Mouse (Mus musculus): ENCODE data around the gene Rhpn2.

Rhpn2 gene

DNA sequence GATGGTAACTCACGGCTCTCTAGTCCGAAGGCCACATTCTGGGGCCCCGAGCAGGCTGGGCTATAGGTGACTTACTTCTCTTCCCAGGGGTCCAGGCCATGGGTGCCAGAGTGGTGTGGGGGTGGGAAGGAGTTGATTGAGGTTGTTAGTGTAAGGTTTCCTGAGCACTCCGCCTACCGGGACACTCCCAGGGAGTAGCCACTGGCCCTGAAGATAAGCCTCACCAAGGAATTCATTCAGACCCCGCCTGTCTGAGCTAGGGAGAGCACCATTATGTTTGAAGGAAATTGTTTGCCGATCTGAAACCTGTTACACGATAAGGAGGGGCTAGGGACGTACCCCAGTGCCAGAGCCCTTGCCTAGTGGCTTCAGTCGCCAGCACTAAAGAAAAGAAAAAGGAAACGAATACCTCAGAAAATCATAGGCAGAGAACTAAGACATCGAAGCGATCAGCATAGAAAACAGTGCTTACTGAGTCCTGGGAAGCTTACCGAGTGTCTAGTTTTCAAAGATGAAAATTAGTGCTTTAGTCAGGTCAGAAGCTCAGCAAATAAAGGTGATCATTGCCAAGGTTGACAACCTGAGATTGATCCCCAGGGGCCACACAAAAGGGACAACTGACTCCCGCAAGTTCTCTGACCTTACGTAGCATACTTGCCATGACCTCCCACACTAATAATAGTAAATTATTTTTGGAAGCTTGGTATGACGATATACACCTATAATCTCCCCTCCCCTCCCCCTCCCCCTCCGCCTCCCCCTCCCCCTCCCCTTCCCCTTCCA lies 14.1 kb downstream of the Rhpn2 start:
- no peak for DNase-seq (ENCODE audit: low read depth, low spot score)

DNA sequence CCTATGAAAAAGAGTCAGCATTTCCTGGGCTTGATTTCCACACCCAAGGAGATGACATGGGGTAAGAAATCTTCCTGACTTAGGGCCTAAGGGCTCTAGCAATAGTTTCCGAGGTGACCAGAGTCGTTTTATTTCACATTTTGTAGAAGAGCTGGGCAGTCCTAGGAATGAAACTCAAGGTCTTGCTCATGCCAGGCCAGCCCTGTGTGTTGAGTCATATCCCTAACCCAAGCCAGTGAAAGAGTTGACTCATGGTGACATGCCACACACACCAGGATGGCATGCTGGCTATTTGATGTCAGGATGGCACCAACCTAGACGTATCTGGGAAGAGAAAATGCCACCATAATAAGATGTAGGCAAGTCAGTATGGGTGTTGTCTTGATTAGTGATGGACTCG lies 15.1 kb downstream of the Rhpn2 start:
- DNase-seq (ENCODE audit: low read depth, low spot score): no peak

DNA sequence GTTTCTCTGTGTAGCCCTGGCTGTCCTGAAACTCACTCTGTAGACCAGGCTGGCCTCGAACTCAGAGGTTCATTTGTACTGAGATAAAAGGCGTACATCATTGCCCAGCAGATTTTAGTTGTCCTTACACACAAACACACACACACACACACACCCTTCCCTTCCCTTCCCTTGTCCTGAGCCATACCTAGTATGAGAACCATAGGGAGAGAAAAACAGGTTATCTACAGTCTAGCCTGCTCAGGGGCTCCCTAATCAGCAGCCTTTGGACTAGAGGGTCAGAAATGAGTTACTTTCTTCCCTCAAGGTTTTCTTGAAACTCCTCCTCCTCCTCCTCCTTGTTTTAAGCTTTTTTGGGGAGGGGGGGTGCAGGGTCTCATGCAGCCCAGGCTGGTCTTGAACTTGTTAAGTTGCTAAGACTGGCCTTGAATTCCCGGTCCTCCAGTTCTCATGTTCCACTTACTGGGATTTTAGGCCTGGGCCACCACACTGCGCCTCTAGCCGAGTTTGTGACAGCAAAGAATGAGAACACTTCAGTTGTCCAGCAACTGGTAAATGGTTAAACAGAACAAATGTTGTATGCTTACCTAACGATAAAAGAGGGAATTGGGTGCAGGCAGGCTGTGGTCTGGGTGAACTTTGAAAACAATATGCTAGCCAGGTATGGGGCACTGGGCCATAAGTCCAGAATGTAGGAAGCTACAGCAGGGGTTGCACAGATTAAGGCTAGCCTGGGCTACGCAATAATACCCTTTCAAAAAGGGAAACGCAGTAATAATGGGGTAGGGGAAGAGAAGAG lies 16.1 kb downstream of the Rhpn2 start:
- no peak for DNase-seq (ENCODE audit: low read depth, low spot score)

DNA sequence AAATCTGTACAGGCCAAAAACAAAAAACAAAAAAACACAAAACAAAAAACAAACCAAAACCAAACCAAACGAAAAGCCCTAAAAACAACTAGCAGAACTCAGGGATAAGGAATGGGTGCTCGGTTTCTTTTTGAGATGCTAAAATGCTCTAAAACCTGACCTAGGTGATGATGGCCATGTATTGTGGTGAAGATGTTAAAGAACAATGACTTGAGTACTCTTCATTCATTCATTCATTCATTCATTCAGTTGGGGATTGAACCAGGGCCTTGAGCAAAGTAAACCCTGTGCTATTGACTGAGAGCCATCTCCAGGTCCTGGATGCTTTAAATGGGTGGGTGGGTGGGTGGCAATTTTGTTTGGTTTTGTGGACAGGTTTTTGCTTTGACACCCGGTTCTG lies 17.2 kb downstream of the Rhpn2 start:
- no peak for DNase-seq (ENCODE audit: low read depth, low spot score)

DNA sequence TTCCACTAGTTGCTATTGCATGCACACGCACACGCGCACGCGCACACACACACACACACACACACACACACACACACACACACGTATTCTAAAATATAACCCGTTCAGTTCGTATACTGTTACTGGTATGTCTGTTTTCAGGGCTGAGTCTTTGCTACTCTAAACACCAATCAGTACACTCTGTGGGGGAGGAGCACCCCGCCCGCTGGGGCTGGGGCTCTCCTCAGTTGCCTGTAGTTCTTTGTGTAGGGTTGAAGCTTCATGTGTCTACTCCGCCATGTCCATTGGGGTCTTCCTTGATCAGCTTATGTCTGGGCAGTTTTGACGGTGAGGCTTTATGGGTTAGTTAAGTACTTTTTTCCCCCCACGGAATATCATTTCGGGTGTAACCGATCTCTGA lies 19.3 kb downstream of the Rhpn2 start:
- no peak for DNase-seq (ENCODE audit: low read depth, low spot score)

DNA sequence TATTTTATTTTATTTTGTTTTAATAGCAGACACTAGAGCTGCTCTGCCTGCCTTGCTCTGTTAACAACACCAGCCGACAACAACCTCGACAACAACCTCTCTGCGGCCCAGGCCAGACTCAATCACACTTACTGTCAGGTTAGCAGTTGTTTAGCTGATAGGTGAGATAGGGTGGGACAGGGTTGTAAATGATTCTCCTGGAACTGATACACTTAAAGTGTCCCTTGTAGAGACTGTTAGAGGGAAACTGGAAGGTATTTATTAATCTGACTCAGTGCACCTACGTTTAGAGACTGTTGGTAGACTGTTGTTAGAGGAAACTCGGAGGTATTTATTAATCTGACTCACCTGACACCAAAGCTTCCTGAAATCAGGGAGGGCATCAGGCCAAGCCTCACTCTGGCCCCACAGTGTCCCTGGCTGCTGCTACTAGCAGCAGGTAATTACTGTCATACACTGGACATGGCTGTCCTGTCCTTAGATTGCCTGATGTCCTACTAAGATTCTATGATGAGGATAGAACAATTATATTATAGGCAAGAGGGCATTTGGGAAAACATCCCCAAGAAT lies 21.4 kb downstream of the Rhpn2 start:
- DNase-seq (ENCODE audit: low read depth, low spot score): no peak

DNA sequence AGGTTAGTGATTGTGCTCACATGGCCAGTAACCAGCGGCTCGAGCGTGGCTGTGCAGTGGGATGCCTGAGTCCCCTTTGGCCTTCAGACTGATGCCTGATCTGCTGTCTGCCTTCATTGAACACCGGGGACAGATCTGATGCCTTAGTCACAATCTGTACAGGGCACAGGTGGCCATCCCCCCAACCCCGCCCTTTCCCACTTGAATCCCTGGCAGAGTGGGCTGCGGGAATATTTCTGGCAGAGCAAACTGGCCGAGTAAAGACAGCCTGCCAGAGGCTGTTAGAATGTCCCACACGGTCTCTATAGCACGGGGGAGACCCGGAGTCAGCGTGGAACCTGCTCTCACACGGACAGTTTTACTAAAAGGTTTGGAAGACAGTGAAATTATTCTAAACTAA lies 23.7 kb downstream of the Rhpn2 start:
- no peak for DNase-seq (ENCODE audit: low read depth, low spot score)

DNA sequence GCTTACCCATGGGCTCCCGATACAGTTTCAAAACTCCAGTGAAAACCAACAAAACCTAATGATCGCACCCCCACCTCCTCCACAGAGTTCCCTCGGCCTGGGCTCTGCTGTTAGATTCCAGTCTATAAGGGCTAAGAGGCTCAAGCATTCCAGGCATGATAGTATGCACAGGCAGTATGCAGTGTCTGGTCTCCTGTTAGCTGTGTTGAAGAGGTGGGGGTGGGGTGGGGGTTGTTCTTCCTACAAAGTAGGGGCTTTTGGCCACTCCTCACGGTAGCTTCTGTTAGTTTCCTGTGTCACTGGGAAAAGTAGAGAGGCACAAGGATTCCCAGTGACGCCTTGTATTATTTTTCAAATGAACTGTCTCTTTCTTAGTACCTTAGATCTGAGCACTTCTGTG lies 28.3 kb downstream of the Rhpn2 start:
- DNase-seq (ENCODE audit: low read depth, low spot score): no peak

DNA sequence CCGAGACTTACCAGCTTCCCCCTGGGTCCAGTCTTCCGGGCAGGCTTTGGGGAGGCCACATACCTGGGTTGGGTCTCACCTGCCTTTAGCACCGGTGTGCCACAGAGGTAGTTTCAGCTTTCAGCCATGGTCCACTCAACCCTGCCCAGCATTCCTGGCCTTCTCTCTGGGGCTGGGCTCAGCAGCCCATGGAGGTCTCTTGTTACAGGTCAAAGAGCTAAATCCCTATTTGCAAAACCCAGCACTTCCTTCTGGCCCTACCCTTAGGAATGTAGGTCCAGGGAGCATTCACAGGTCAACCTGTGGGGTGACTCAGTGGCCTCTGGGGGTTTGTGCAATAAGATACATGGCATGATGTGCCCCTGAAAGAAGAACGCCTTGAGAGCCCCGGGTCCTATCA lies 28.9 kb downstream of the Rhpn2 start:
- DNase-seq (ENCODE audit: low read depth, low spot score): no peak

DNA sequence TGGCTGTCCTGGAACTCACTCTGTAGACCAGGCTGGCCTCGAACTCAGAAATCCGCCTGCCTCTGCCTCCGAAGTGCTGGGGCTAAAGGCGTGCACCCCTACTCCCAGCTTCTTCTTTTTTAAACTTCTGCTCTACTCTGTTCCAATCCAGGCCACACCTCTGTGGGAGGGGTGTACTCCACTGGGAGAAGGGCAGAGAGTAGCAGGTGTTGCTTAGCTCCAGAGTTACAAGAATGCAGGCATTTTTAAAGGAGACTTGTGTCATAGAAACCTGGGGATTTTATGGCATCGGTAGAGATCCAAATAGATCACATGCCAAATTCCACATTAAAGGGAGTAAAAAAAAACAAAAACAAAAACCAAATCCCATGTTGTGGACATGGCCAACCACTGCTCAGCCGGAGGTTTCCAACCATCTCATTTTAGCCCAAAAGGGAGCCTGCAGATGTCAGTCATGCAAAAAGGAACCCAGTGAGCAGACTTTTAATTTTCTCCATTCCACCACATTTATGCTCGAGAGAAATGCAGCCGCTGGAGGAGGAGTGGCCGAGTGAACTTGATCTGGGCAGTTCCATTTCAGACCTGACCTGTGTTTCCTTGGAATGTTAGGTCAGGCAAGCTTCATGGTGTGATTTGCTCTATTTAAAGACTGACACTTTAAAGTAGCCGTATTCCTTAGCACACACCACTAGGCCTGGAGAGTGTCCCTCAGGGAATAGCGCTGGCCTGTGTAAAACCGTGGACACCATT lies 31.4 kb downstream of the Rhpn2 start:
- no peak for DNase-seq (ENCODE audit: low read depth, low spot score)

DNA sequence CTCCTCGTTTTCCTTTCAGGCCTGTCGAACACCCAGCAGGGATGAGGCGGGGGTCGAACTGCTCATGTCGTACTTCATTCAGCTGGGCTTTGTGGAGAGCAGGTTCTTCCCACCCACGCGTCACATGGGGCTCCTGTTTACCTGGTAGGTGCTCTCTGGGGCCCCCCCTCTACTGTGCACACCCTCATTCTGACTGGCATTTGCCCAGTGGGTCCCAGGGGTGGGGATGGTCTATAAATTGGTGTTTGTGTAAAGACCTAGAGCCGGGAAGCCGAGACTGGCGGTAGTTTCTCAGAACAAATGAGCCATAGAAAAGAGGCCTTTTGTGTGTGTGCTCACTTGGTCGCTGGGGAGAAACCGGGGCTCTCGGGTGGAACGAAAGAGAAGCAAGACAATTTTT lies 37.1 kb downstream of the Rhpn2 start:
- no peak for DNase-seq (ENCODE audit: low read depth, low spot score)

DNA sequence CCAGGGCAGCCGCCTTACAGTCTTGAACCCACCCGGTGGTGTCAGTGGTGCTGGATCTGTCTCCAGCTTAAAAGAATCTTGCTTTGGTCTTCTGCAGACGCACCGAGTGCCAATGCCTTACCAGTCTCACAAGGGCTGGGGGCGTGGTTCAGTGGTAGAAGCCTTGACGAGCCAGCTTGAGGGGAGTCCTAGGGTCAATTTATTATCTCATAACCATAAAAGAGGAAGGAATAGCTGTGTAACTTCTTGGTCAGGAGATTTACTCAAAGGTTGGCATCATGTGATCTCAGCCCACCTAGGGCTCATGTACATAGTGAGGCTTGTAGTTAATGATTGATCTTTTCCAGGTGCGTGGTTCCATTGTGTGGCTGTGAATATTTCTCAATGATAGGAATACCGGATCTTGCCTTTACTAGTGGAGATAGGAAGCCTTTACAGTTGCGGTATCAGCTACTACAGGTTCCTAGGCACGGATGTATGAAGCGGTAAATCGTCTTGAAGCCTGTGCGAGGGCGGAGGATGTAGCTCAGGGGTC lies 38.6 kb downstream of the Rhpn2 start:
- no peak for DNase-seq (ENCODE audit: low read depth, low spot score)

DNA sequence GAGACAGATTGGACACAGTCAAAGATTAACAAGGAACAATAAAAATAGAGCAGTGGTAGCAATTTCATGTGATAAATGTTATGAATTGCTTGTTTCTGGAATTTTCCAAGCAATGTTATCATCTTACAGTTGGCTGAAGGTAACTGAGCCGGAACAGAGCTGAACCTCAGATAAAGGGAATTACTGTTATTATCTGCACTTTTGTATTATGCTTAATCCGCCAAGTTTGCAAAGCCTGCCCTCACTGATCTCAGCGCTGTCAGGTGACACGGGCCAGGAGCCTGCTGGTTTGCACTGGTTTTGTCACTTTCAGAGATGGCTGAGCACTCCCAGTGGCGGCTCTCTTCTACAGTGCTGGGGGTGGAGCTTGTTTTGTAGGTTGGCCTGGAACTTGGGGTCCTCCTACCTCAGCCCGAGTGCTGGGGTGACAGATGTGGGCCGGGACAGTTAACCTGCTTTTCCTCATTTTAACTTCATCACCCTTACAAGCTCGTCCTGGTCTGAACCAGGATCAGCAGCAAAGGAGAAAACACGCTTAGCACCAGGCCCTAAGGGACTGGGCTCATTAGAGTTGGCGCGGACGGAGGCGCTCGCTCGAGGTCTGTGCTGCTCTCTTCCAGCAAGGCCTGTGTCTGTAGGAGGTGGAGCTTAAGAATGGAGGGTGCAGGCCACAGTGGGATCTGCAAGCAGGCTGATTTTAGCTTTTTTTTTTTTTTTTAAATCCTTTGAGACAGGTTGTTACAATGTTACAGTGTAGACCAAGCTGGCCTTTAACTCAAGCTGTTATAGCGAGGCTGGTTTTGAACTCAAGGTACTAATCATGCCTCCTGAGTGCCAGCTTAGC lies 39.4 kb downstream of the Rhpn2 start:
- no peak for DNase-seq (ENCODE audit: low read depth, low spot score)

DNA sequence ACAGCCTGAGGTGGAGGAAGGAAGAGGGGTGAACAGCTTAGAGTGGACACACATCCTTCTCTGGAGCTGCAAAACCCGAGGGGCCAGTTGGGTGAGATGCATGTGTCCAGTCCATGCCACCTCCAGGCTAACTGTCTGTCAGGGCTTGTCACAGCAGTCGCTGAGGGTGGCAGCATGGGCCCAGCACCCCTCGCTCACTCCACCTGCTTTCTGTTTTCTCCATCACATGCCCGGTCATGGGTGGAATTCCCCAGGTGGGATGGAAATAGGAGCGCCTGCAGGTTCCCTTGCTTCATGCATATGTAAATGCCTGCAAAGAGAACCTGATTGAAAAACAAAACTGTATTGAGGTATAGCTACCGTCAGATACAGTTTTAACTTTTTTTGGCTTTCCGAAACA lies 40.3 kb downstream of the Rhpn2 start:
- no peak for DNase-seq (ENCODE audit: low read depth, low spot score)

DNA sequence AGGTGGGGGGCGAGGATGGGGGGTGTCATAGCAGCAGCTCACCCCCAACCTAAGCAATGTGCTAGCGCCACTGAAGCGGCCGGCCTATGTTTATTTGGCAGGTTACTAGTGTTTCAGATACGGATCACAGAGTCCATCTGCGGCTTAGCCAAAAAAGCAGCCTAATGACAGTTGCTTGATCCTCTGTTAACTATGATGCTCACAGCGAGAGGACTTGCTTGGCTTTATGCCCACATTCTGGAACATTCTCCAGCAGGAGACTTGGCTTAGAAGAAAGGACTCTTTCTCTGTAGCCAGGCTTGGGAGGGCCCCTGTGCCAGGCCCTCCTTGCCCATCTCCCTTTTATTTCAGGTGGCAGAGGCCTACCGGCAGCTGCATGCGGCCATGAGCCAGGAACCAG lies 42.7 kb downstream of the Rhpn2 start:
- DNase-seq (ENCODE audit: low read depth, low spot score): peak; percentile 6

DNA sequence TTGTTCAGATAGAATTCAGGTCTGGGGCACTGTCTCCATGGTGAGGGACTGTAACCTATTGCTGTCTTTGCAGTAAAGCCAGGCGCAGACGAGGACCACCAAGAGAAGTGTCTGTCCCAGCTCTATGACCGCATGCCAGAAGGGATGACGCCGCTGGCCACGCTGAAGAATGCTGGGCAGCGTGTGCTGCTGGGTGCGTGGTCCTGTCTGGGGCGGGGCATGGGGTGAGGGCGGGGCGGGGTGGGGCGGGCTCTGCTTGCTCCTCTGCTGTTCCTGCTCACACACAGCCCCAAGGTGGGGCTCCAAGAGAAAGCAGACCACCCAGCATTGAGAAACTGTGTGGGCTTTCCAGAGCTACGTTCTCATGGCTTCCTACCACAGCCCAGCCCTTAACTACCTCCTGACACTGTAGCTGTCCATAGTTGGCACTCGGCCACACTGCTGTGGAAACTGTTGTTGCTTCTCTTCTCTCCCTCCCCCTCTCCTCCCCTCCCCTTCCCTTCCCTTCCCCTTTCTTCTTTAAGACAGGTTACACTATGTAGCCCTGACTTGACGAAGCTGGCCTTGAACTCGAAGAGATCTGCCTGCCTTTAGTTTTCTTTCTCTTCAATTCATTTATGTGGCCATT lies 45.6 kb downstream of the Rhpn2 start:
- DNase-seq (ENCODE audit: low read depth, low spot score): no peak

DNA sequence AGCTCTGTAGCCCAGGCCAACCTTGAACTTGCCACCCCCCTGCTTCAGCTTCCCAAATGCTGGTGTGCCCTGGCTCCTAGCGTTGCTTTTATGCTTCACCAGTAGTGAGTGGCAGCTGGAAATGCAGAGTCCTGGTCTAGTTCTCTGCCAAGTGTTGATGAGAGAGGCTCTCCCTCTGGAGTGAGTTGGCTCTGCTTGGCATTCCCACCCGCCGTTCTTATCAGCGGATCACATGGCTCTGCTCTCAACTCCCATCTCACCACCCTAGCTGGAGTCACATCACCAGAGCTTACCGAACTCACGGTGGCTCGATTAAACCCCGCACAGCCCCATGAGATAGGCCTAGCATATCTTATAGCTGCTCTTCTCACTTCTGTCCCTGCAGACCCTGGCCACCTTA lies 46.4 kb downstream of the Rhpn2 start:
- no peak for DNase-seq (ENCODE audit: low read depth, low spot score)

DNA sequence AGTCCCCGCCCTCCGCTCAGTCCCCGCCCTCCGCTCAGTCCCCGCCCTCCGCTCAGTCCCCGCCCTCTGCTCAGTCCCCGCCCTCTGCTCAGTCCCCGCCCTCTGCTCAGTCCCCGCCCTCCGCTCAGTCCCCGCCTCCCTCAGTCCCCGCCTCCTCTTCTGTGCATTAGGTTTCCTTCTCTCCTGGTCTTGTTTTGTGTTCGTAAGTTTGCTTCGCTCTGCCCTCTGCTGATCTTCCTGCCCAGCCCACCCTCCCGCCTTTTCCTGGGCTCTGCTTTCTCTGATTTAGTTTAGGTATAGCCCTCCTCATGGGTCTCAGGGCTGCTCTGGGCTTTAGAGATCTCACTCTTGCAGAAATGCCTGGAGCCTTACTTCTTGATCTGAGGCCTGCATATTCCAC lies 47.9 kb downstream of the Rhpn2 start:
- DNase-seq (ENCODE audit: low read depth, low spot score): no peak

DNA sequence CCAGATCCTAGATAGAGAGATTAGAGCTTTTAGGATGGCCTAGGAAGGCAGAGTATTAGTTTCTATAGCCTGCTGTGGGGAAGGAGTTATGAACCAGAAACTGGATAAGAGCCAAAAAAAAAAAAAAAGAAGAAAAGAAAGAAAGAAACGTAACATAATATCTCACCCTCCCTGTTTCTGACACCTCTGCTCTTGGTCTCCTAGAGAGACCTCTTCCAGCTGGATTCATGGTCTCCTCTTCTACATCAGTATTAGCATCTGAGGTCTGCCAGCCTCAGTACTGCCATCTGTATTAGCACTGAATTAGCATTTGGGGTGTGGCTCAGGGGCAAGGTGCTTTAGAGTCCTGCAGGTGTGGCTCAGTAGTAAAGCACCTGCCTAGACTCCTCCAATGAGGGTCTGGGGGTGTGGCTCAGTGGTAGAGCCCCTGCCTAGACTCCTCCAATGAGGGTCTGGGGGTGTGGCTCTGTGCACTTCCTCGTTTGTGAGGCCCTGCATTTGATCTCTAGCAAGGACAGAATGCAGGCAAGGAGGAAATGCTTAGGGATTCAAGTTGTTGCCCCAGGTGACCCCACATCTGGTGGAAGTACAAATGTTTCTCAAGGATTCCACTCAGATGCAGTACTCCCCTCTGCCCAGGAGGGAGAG lies 48.9 kb downstream of the Rhpn2 start:
- no peak for DNase-seq (ENCODE audit: low read depth, low spot score)

DNA sequence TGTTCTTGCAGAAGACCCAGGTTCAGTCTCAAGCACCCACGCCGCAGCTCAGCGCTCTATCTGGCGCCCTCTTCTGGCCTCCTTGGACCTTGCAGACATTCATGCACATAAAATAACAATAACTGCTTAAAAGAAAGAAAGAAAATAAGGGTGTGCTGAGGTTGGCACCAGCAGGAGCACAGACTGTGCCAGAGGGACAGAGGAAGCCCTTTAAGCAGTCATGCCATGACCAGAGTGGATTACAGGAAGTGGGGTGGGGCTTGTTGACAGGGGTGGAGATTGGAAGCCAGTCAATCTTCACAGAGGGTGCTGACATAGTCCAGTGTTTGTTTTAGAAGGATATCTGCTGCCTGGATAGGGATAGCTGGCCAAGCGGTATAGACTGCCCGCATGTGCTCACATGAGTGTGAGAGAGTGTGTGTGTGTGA lies 52.6 kb downstream of the Rhpn2 start:
- DNase-seq (ENCODE audit: low read depth, low spot score): no peak

Data from telencephalon, adult 2 months (tissue).